Mouse (Mus musculus): ENCODE results near the gene Zfp992.
"Not testable (repeated sequence)": the region's sequence is repeated elsewhere in the genome, so short reads cannot be mapped to it uniquely, and the experiment has no call there.

The Zfp992 gene

GRCm38 (mm10) chr4:146448950-146449349 is at the start of gene Zfp992:
Gene Zfp992, plus strand, starts transcription at chr4:146449023.
- DNase-seq: not testable (repeated sequence)

GRCm38 (mm10) chr4:146429467-146429866 is 19.4 kb upstream of the Zfp992 start:
- not testable (repeated sequence) for DNase-seq

GRCm38 (mm10) chr4:146430876-146431275 is 17.9 kb upstream of the Zfp992 start:
- not testable (repeated sequence) for DNase-seq

- DNase-seq: not testable (repeated sequence)
These were observed 13.3 kb upstream of the Zfp992 start for GRCm38 (mm10) chr4:146435539-146435938.

- DNase-seq: not testable (repeated sequence)
These were observed 11.6 kb upstream of the Zfp992 start for GRCm38 (mm10) chr4:146437256-146437655.

GRCm38 (mm10) chr4:146444345-146444744 is 4.5 kb upstream of the Zfp992 start:
- DNase-seq: not testable (repeated sequence)

GRCm38 (mm10) chr4:146445121-146445520 is 3.7 kb upstream of the Zfp992 start:
- DNase-seq: not testable (repeated sequence)

GRCm38 (mm10) chr4:146446135-146446534 is 2.7 kb upstream of the Zfp992 start:
- not testable (repeated sequence) for DNase-seq

- DNase-seq: not testable (repeated sequence)
These were observed 1.8 kb upstream of the Zfp992 start for GRCm38 (mm10) chr4:146447016-146447415.

GRCm38 (mm10) chr4:146449711-146450110 is 888 bp downstream of the Zfp992 start:
- not testable (repeated sequence) for DNase-seq

- not testable (repeated sequence) for DNase-seq
These were observed 3.8 kb downstream of the Zfp992 start for GRCm38 (mm10) chr4:146452576-146452975.

GRCm38 (mm10) chr4:146454170-146454569 is 5.3 kb downstream of the Zfp992 start:
- not testable (repeated sequence) for DNase-seq

- no peak for DNase-seq
These were observed 6.1 kb downstream of the Zfp992 start for GRCm38 (mm10) chr4:146454896-146455295.

GRCm38 (mm10) chr4:146455321-146455721 is 6.5 kb downstream of the Zfp992 start:
- peak in 1 of 2 experiments; percentile 64 for DNase-seq

- no peak for DNase-seq
These were observed 7.4 kb downstream of the Zfp992 start for GRCm38 (mm10) chr4:146456061-146456726.

- no peak for DNase-seq
These were observed 8.3 kb downstream of the Zfp992 start for GRCm38 (mm10) chr4:146457126-146457525.

- DNase-seq: peak in 1 of 2 experiments; percentile 53
These were observed 8.9 kb downstream of the Zfp992 start for GRCm38 (mm10) chr4:146457720-146458119.

GRCm38 (mm10) chr4:146459822-146460221 is 11.0 kb downstream of the Zfp992 start:
- DNase-seq: not testable (repeated sequence)

GRCm38 (mm10) chr4:146460685-146461084 is 11.9 kb downstream of the Zfp992 start:
- not testable (repeated sequence) for DNase-seq

GRCm38 (mm10) chr4:146463649-146464351 is 15.0 kb downstream of the Zfp992 start:
- not testable (repeated sequence) for DNase-seq

- not testable (repeated sequence) for DNase-seq
These were observed 21.2 kb downstream of the Zfp992 start for GRCm38 (mm10) chr4:146469984-146470383.

- DNase-seq: not testable (repeated sequence)
These were observed 25.4 kb downstream of the Zfp992 start for GRCm38 (mm10) chr4:146474181-146474580.

- not testable (repeated sequence) for DNase-seq
These were observed 26.2 kb downstream of the Zfp992 start for GRCm38 (mm10) chr4:146474716-146475676.
